Mouse (Mus musculus) small intestine, adult 2 months (tissue): ENCODE measurements around the gene Gucd1.

Source experiments
- CTCF ChIP-seq: fragments of 200-500 bp; IDR thresholded peaks from 2 replicates; pipeline ENCODE4 v1.5.1; 2012; ENCODE audit warnings: low read depth, mild to moderate bottlenecking, control low read depth, inconsistent platforms, low read length, moderate library complexity, mixed read lengths; ENCODE audit not compliant: insufficient replicate concordance, insufficient read length; ENCODE audit errors: extremely low read depth
- POLR2A ChIP-seq: fragments of 200-500 bp; IDR thresholded peaks from 2 replicates; pipeline ENCODE4 v1.6.1; 2012; ENCODE audit warnings: low read depth, mild to moderate bottlenecking, control low read depth, inconsistent platforms, low read length, moderate library complexity

- no peak for TF ChIP-seq POLR2A
- no peak for TF ChIP-seq CTCF
These were observed 30.7 kb upstream of the Gucd1 start for GRCm38 (mm10) chr10:75548486-75548885.
